Mouse (Mus musculus): ENCODE measurements around the gene Klhl42.

Klhl42 gene

GRCm38 (mm10) chr6:147151069-147151468, 59.9 kb downstream of the Klhl42 start:
- no peak for DNase-seq (ENCODE audit: low spot score)

- no peak for DNase-seq (ENCODE audit: low spot score)
Observed at GRCm38 (mm10) chr6:147151839-147152238, 60.7 kb downstream of the Klhl42 start.

GRCm38 (mm10) chr6:147155085-147155484, 63.9 kb downstream of the Klhl42 start:
- no peak for DNase-seq (ENCODE audit: low spot score)

GRCm38 (mm10) chr6:147161818-147162584, 70.8 kb downstream of the Klhl42 start:
- DNase-seq (ENCODE audit: low spot score), result no peak
